13 mouse cellular contexts compared by ENCODE assay signal in the genomic region with DNA sequence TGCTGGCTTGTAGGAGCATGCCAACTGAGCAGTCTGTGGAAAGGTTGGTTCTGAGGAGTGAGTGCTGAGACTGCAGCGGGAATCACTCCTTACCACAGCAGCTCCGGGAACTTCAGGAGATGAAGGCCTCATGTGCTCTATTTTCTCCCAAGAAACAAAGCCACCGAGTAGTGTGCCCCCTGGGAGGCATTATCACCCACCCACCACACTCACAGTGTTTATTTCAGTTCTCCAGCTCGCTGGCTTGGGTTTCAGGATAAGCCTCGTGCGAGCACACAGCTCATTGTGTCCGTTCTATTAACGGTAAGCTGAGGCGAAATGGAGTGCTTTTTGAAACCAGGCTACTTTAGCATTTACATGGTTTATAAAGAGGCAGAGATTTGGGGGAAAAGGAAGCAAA. TPM values are rescaled to one million over a fixed set of nuclear protein-coding genes. Genes with fewer than 3 reads are reported as not detected.
DNase-seq lines count a peak whose midpoint lies in the region; ATAC-seq and TF ChIP-seq lines count a peak whose summit lies in the region.
"Had no signal": no experiment of that assay in that cellular context is flagged by ENCODE, and none has a peak within 500 bp of the region (broad histone marks: within the 10 kb centered on the region; RNA-seq: fewer than 3 reads in every experiment).

No protein-coding gene starts in this region.

- peaks cover 62% of the 10 kb centered on the region for H3K4me1 ChIP-seq in heart, embryonic 15.5 days (replicated peaks)
- H3K4me1 ChIP-seq in liver, adult 2 months (ENCODE audit: control insufficient read depth, insufficient read depth, low read length): peaks cover 41% of the 10 kb centered on the region
- H3K4me1 ChIP-seq in liver, embryonic 12.5 days: peaks cover 49% of the 10 kb centered on the region
- H3K4me1 ChIP-seq in embryonic facial prominence, embryonic 13.5 days: peaks cover 49% of the 10 kb centered on the region
- H3K4me1 ChIP-seq in liver, postnatal 0 days (ENCODE audit: insufficient read depth): peaks cover 35% of the 10 kb centered on the region

- no peaks in the 10 kb centered on the region for H3K9me3 ChIP-seq in heart, embryonic 15.5 days (replicated peaks)
- no peaks in the 10 kb centered on the region for H3K9me3 ChIP-seq in liver, embryonic 12.5 days (replicated peaks)
- H3K9me3 ChIP-seq in embryonic facial prominence, embryonic 13.5 days: no peaks in the 10 kb centered on the region
- no peaks in the 10 kb centered on the region for H3K9me3 ChIP-seq in liver, postnatal 0 days (ENCODE audit: low read length)
- H3K9me3 ChIP-seq: midbrain, embryonic 15.5 days had no signal

- TF ChIP-seq EP300 in liver, postnatal 0 days (IDR thresholded peaks at IDR 0.05; ENCODE audit: low read depth): no peak

- no peak overlapping the region for H3K4me3 ChIP-seq in heart, embryonic 15.5 days
- no peak overlapping the region for H3K4me3 ChIP-seq in liver, adult 2 months (ENCODE audit: insufficient read depth, low read depth, low read length)
- H3K4me3 ChIP-seq in liver, embryonic 12.5 days: no peak overlapping the region
- no peak overlapping the region for H3K4me3 ChIP-seq in embryonic facial prominence, embryonic 13.5 days
- H3K4me3 ChIP-seq in liver, postnatal 0 days (ENCODE audit: low read depth, low read length): no peak overlapping the region
- H3K4me3 ChIP-seq: layer of hippocampus, adult 2 months; midbrain, embryonic 15.5 days had no signal

- no peak overlapping the region for H3K9ac ChIP-seq in heart, embryonic 15.5 days
- peak overlapping the region; percentile 33; the same call in 1 of the 2 replicates for H3K9ac ChIP-seq in liver, adult 2 months (ENCODE audit: low read depth, low read length)
- H3K9ac ChIP-seq in liver, embryonic 12.5 days: no peak overlapping the region
- no peak overlapping the region for H3K9ac ChIP-seq in embryonic facial prominence, embryonic 13.5 days
- no peak overlapping the region for H3K9ac ChIP-seq in liver, postnatal 0 days (replicated peaks)
- H3K9ac ChIP-seq: midbrain, embryonic 15.5 days had no signal

- intact Hi-C loops in heart, postnatal 10 days (cut with DNase I): no loop called here

- H3K27ac ChIP-seq in heart, embryonic 15.5 days: peak overlapping the region; percentile 48; the same call in 1 of the 2 replicates
- H3K27ac ChIP-seq in liver, adult 2 months (replicated peaks; ENCODE audit: insufficient read depth, low read depth, low read length): peak overlapping the region; percentile 96
- no peak overlapping the region for H3K27ac ChIP-seq in liver, embryonic 12.5 days
- H3K27ac ChIP-seq in embryonic facial prominence, embryonic 13.5 days: peak overlapping the region; percentile 64; the same call in 1 of the 2 replicates
- H3K27ac ChIP-seq in liver, postnatal 0 days (ENCODE audit: low read depth): peak overlapping the region; percentile 73
- H3K27ac ChIP-seq: layer of hippocampus, adult 2 months; midbrain, embryonic 15.5 days had no signal

- TF ChIP-seq CTCF in liver, adult 2 months (IDR thresholded peaks at IDR 0.05; ENCODE audit: low read depth, low read length): no peak
- TF ChIP-seq CTCF in liver, postnatal 0 days (IDR thresholded peaks at IDR 0.05; ENCODE audit: low read depth): no peak

- no peak for ATAC-seq in heart, embryonic 15.5 days (replicated peaks; ENCODE audit: insufficient number of reproducible peaks, insufficient read depth, low FRiP score, low read depth)
- no peak for ATAC-seq in liver, embryonic 12.5 days
- ATAC-seq in embryonic facial prominence, embryonic 13.5 days (ENCODE audit: insufficient number of reproducible peaks, insufficient read depth, low FRiP score, low TSS enrichment, low read depth): no peak
- no peak for ATAC-seq in liver, postnatal 0 days
- ATAC-seq: midbrain, embryonic 15.5 days had no signal

- WGBS in heart, embryonic 15.5 days: 41% methylated on average over 9 of the region's 9 CpGs
- WGBS in liver, adult 2 months: 48% methylated on average over 9 of the region's 9 CpGs
- WGBS in liver, embryonic 12.5 days (ENCODE audit: insufficient replicate concordance): 64% methylated on average over 9 of the region's 9 CpGs
- WGBS in embryonic facial prominence, embryonic 13.5 days: 49% methylated on average over 9 of the region's 9 CpGs
- 58% methylated on average over 9 of the region's 9 CpGs for WGBS in liver, postnatal 0 days (ENCODE audit: insufficient replicate concordance)

- H3K79me2 ChIP-seq in liver, adult 2 months (ENCODE audit: control insufficient read depth, insufficient read depth, low read length): peaks cover 23% of the 10 kb centered on the region

- no peak overlapping the region for H3K4me2 ChIP-seq in heart, embryonic 15.5 days
- no peak overlapping the region for H3K4me2 ChIP-seq in liver, embryonic 12.5 days
- no peak overlapping the region for H3K4me2 ChIP-seq in embryonic facial prominence, embryonic 13.5 days
- H3K4me2 ChIP-seq in liver, postnatal 0 days (ENCODE audit: low read depth, low read length): no peak overlapping the region
- H3K4me2 ChIP-seq: midbrain, embryonic 15.5 days had no signal

- no peaks in the 10 kb centered on the region for H3K36me3 ChIP-seq in heart, embryonic 15.5 days
- H3K36me3 ChIP-seq in liver, adult 2 months (ENCODE audit: control insufficient read depth, insufficient read depth, low read length): 0 out of 2 replicates have a peak, but pooled peaks cover 1% of the 10 kb centered on the region
- H3K36me3 ChIP-seq in liver, embryonic 12.5 days: no peaks in the 10 kb centered on the region
- peaks cover 3% of the 10 kb centered on the region; the same call in 1 of the 2 replicates for H3K36me3 ChIP-seq in embryonic facial prominence, embryonic 13.5 days
- no peaks in the 10 kb centered on the region for H3K36me3 ChIP-seq in liver, postnatal 0 days (replicated peaks; ENCODE audit: insufficient read depth, low read length)
- H3K36me3 ChIP-seq: midbrain, embryonic 15.5 days had no signal

- no peak for DNase-seq in heart, postnatal 10 days
- no peak for DNase-seq in liver, adult 2 months (ENCODE audit: extremely low read depth, low read depth, low spot score)
- DNase-seq in liver, postnatal 0 days: no peak
- no peak for DNase-seq in layer of hippocampus, adult 11-12 months (ENCODE audit: low spot score)
- DNase-seq in layer of hippocampus, postnatal 10 days (ENCODE audit: low spot score in 2 of 2): no peak
- DNase-seq: adrenal gland, postnatal 14 days; cerebellum, adult 11-12 months; gastrocnemius, postnatal 25 days had no signal

- no peak for TF ChIP-seq POLR2A in liver, adult 2 months (IDR thresholded peaks at IDR 0.05; ENCODE audit: extremely low read depth, insufficient read depth, low read length)

- no peaks in the 10 kb centered on the region for H3K27me3 ChIP-seq in heart, embryonic 15.5 days
- H3K27me3 ChIP-seq in liver, adult 2 months (ENCODE audit: control insufficient read depth, insufficient read depth, low read length): no peaks in the 10 kb centered on the region
- no peaks in the 10 kb centered on the region for H3K27me3 ChIP-seq in liver, embryonic 12.5 days (replicated peaks)
- no peaks in the 10 kb centered on the region for H3K27me3 ChIP-seq in embryonic facial prominence, embryonic 13.5 days
- no peaks in the 10 kb centered on the region for H3K27me3 ChIP-seq in liver, postnatal 0 days (ENCODE audit: insufficient read depth, low read length)
- H3K27me3 ChIP-seq: midbrain, embryonic 15.5 days had no signal

RNA-seq across cellular contexts. Expression of a gene that starts 32.1 kb away (rescaled TPM):
- 24.6 and 29.8 TPM in 2 replicates for polyA plus RNA-seq in heart, embryonic 15.5 days (2015; fragmentation: Nextera tagmentation; extraction: Ambion mirVana)
- 10 to 100 TPM; 12.4 to 14.0 TPM for total RNA-seq in heart, postnatal 10 days (2021)
- 1.1 and 1.4 TPM in 2 replicates for total RNA-seq in liver, adult 2 months (2014; rRNA removed)
- 0.61 and 0.66 TPM in 2 replicates for polyA plus RNA-seq in liver, adult 2 months (2012; rRNA removed)
- 26.8 and 28.3 TPM in 2 replicates for polyA plus RNA-seq in liver, embryonic 12.5 days (2016; fragmentation: Nextera tagmentation; extraction: Ambion mirVana)
- polyA plus RNA-seq in embryonic facial prominence, embryonic 13.5 days (2015; fragmentation: Nextera tagmentation; extraction: Ambion mirVana): 54.1 and 56.0 TPM in 2 replicates
- polyA plus RNA-seq in liver, postnatal 0 days (2015; fragmentation: Nextera tagmentation; extraction: Ambion mirVana): 14.5 and 14.6 TPM in 2 replicates
- total RNA-seq in layer of hippocampus, postnatal 10 days (2021): 10 to 100 TPM; 24.3 to 25.5 TPM
